Mouse (Mus musculus): ENCODE measurements around the gene Rgs3. TPM values are rescaled to one million over a fixed set of nuclear protein-coding genes. Genes with fewer than 3 reads are reported as not detected.

Rgs3 gene
- polyA plus RNA-seq, 1 experiment from 2014 or later = 59.4 TPM

Other genes starting within 250 kb of the Rgs3 start
- gene Fkbp15, start 199.3 kb upstream of the Rgs3 start, polyA plus RNA-seq (2015; fragmentation: Nextera tagmentation; extraction: Ambion mirVana) = 28.4 and 29.0 TPM in 2 replicates
- gene Slc31a1, start 199.1 kb upstream of the Rgs3 start, polyA plus RNA-seq (2015; fragmentation: Nextera tagmentation; extraction: Ambion mirVana) = 53.0 and 54.6 TPM in 2 replicates
- 156 and 159 TPM in 2 replicates for gene Cdc26, start 151.2 kb upstream of the Rgs3 start, polyA plus RNA-seq (2015; fragmentation: Nextera tagmentation; extraction: Ambion mirVana)
- 18.7 and 18.8 TPM in 2 replicates for gene Prpf4, start 151.1 kb upstream of the Rgs3 start, polyA plus RNA-seq (2015; fragmentation: Nextera tagmentation; extraction: Ambion mirVana)
- gene Rnf183, start 124.6 kb upstream of the Rgs3 start, polyA plus RNA-seq (2015; fragmentation: Nextera tagmentation; extraction: Ambion mirVana) = not detected in 2 replicates
- 4.2 and 4.3 TPM in 2 replicates for gene Wdr31, start 89.0 kb upstream of the Rgs3 start, polyA plus RNA-seq (2015; fragmentation: Nextera tagmentation; extraction: Ambion mirVana)
- gene Bspry, start 79.8 kb upstream of the Rgs3 start, polyA plus RNA-seq (2015; fragmentation: Nextera tagmentation; extraction: Ambion mirVana) = 15.3 and 19.4 TPM in 2 replicates
- 13.9 and 14.7 TPM in 2 replicates for gene Hdhd3, start 56.4 kb upstream of the Rgs3 start, polyA plus RNA-seq (2015; fragmentation: Nextera tagmentation; extraction: Ambion mirVana)
- gene Alad, start 39.9 kb upstream of the Rgs3 start, polyA plus RNA-seq (2015; fragmentation: Nextera tagmentation; extraction: Ambion mirVana) = 75.8 and 86.5 TPM in 2 replicates
- 82.1 and 82.9 TPM in 2 replicates for gene Pole3, start 34.8 kb upstream of the Rgs3 start, polyA plus RNA-seq (2015; fragmentation: Nextera tagmentation; extraction: Ambion mirVana)
- 0.35 and 0.37 TPM in 2 replicates for gene 4933430I17Rik, start 34.5 kb upstream of the Rgs3 start, polyA plus RNA-seq (2015; fragmentation: Nextera tagmentation; extraction: Ambion mirVana)

Measured in limb, embryonic 15.5 days (tissue).